Mouse (Mus musculus) lung, postnatal 36 days (tissue): ENCODE measurements around the gene Arid3a.
"Not testable (repeated sequence)": the region's sequence is repeated elsewhere in the genome, so short reads cannot be mapped to it uniquely, and the experiment has no call there.

Experiments used
- DNase-seq: peaks from one replicate; pipeline ENCODE4 v3.0.0; 2022; ENCODE audit warnings: mixed read lengths

The Arid3a gene

GRCm38 (mm10) chr10:79949873-79950272 lies 23.0 kb downstream of the Arid3a start:
- DNase-seq: no peak

DNA sequence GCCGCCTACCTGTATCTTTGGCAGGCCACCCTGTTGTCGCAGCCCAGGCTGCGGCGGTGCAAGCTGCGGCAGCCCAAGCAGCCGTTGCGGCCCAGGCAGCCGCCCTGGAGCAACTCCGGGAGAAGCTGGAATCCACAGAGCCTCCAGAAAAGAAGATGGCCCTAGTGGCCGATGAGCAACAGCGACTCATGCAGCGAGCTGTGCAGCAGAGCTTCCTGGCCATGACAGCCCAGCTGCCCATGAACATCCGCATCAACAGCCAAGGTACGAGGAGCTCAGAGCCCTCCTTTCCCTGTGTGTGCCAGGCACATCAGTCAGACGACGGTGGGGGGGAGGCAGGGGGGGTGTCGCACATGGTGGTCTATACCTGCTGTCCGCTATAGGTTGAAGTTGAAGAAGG lies 23.8 kb downstream of the Arid3a start:
- no peak for DNase-seq

- DNase-seq: peak; percentile 71
Measured at GRCm38 (mm10) chr10:79953946-79954345, 27.1 kb downstream of the Arid3a start.

DNA sequence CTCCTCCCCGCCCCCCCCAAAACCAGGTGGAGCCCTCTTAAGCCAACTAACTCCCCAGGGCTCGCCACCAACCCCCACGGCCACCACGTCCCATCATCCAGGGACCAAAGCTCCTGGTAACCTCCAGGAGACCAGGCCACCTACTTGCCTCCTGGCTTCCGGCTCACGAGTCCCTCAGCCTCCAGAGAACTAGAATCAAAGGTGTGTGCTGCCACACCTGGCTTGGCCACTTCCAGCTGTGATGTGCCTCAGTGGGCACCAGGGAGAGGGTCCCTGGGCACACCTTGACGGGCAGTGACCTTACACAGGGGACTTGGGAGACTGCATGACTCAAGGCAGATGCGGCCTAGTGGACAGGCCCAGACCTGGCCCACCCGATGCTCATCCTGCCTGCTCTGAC lies 28.8 kb downstream of the Arid3a start:
- no peak for DNase-seq

- no peak for DNase-seq
Measured at GRCm38 (mm10) chr10:79956643-79957154, 29.9 kb downstream of the Arid3a start.

DNA sequence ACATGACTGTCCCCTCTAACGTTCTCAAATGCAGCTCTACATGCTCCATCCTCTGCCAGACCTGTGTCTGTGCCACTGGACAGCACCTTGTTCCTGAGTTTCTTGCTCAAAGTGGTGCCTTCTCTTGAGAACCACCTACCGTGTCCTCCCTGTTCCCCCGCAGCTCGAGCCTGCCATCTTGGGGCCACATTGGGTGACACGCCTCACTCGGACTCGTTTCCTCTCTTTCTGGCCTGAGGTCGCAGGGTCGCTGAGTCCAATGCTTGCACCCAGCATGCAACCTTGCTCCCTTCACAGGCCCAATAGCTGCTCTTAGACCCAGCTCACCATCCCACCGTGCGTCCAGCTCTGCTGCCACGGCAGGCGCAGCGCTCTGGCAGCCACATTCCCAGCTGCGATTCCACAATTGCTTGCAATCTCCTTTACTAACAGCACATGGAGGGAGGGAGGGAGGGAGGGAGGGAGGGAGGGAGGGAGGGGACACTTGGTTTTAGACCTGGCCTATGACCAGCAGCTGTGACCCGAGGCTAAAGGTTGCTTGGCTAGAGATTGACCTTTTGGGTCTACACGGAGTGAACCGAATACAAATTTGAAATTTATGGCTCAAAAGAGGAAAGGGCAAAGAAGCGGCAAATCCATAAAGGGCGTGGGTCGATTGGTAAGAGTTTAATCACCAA lies 31.4 kb downstream of the Arid3a start:
- DNase-seq: peak; percentile 89

- DNase-seq: not testable (repeated sequence)
Measured at GRCm38 (mm10) chr10:79959412-79959811, 32.6 kb downstream of the Arid3a start.

DNA sequence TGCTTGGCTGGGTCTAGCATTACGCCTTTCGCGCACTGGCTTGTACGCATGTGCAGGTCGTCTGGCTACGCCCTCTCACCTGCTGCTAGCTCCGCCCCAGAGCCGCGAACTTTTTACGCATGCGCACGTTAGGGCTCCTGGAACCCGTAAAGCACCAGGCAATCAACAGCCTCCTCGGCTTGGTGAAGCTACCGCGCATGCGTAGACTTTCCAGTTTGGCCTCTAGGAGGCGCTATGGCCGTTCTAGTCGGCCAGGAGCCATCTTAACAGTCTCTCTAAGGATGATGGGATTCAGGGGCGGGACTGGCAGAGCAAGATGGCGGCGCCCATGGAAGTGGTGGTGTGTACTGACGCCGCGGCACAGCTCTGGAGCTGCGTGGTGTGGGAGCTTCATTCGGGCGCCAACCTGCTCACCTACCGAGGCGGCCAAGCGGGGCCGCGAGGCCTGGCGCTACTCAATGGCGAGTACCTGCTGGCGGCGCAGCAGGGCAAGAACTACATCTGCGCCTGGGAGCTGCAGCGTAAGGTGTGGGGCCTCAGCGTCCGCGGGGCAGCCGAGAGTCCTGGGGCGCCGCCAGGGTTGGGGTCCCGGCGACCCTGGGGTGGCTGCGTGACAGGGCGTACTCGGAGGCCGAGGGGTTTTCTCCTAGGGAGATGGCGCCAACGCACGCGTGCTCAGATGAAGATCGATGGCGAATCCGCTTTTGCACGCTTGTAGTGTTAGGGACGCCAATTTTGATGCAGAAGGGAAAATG lies 33.2 kb downstream of the Arid3a start, which contains the start of gene Wdr18:
TSS of gene Wdr18 (plus strand) at position 306 of the 755 bp plus-strand sequence.
- peak; percentile 99 for DNase-seq

GRCm38 (mm10) chr10:79960671-79961294 lies 33.9 kb downstream of the Arid3a start:
- DNase-seq: no peak

DNA sequence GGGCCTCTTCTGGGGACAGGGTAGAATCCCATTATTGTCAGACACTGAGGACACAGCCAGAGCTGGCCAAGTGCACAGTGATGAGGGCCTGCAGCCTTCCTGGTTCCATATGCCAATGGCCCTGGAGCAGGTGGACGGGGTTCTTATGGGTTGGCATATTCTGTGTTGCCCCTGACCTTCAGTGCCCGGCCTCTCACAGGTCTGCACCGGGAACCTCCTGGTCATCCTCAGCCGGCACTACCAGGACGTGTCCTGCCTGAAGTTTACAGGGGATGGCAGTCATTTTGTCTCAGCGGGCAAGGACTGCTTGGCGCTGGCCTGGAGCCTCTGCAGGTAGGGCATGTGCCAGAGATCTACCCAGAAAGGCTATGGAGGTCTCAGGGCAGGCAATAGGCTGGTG lies 37.9 kb downstream of the Arid3a start:
- no peak for DNase-seq

GRCm38 (mm10) chr10:79965325-79965724 lies 38.5 kb downstream of the Arid3a start:
- no peak for DNase-seq

GRCm38 (mm10) chr10:79966886-79967400 lies 40.1 kb downstream of the Arid3a start:
- no peak for DNase-seq

- DNase-seq: no peak
Measured at GRCm38 (mm10) chr10:79968181-79968580, 41.3 kb downstream of the Arid3a start.

DNA sequence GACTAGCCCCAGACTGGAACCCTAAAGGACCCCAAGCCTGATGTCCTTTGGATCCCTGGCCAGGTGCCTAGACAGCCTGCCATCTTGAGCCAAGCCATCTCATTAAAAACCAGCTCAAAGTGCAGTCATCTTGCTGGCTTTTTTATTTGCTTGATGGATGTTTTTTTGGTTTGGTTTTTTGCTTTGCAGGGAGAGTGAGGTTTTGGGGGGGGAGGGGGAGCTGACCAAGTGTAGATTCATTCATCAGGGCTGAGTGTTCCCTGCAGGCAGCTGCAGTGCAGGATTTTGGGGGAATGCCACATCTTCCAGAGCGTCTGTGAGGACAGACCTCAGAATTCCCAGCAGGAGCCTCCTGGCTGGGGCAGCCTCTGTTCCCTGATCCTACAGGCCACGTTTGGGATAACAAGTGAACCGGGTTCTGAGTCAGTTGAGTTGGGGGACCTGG lies 42.3 kb downstream of the Arid3a start:
- DNase-seq: no peak

DNA sequence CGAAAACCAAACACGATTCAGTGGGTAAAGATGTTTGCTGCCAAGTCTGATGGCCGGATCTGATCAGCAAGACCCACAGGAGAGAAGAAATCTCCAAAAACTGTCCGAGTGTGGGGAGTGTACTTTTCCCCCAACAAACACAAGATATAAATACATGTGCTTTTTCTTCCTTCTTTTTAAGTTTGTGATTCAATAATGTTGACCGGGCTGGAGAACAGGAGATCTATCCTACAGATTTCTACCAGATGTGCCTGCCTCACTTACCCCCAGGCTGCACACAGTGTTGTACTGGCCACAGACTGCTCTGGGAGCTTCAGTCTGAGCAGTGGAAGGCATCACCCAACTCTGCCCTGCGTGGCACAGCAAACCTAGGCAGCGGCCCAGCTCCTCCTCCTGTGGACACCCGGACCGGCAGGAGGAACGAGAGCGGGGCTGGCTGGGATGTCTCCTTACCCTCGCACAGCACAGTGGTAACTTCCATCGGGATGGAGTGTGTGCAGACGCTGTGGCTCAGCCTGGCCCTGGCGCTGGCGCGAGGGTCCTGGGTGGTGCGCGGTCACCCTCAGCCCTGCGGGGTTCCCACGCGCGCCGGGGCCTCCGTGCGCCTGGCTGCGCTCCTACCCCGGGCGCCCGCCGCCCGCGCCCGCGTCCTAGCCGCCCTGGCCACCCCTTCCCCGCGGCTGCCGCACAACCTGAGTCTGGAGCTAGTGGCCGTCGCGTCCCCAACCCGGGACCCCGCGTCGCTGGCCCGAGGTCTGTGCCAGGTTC lies 43.8 kb downstream of the Arid3a start, which contains the start of gene Grin3b:
TSS of gene Grin3b (plus strand) at position 301 of the 768 bp plus-strand sequence.
- DNase-seq: no peak

DNA sequence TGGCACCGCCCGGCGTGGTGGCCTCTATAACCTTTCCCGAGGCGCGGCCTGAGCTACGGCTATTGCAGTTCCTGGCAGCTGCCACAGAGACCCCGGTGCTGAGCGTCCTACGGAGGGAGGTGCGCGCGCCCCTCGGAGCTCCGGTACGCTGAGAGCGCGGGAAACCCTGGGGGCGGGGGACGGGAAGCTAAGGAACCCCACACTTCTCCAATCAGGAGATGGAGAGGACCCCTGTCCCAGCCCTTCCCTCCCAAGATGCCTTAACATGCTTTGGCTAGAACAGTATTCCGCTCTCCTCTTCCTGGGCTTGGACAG lies 44.3 kb downstream of the Arid3a start:
- DNase-seq: no peak

DNA sequence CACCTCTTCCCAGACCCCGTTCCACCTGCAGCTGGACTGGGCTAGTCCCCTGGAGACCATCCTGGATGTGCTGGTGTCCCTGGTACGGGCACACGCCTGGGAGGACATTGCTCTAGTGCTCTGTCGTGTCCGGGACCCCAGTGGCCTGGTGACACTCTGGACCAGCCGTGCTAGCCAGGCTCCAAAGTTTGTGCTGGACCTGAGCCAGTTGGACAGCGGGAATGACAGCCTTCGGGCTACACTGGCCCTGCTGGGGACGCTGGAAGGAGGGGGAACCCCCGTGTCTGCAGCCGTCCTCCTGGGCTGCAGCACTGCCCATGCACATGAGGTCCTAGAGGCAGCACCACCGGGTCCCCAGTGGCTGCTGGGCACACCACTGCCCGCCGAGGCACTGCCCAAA lies 46.0 kb downstream of the Arid3a start:
- DNase-seq: no peak

- DNase-seq: no peak
Measured at GRCm38 (mm10) chr10:79974087-79974486, 47.2 kb downstream of the Arid3a start.

DNA sequence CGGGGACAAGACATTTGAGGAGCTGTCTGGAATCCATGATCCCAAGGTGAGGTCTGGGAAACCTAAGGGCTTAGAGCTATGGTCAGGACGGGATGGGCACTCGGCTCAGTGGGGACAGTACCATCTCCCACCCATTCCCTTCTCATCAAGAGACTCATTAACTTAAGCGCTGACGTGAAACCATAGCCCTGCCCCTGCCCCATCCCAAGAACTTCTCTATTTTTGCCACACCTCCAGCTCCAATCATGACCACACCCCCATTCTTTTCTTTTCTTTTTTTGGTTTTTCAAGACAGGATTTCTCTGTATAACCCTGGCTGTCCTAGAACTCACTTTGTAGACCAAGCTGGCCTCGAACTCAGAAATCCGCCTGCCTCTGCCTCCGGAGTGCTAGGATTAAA lies 47.8 kb downstream of the Arid3a start:
- DNase-seq: no peak

DNA sequence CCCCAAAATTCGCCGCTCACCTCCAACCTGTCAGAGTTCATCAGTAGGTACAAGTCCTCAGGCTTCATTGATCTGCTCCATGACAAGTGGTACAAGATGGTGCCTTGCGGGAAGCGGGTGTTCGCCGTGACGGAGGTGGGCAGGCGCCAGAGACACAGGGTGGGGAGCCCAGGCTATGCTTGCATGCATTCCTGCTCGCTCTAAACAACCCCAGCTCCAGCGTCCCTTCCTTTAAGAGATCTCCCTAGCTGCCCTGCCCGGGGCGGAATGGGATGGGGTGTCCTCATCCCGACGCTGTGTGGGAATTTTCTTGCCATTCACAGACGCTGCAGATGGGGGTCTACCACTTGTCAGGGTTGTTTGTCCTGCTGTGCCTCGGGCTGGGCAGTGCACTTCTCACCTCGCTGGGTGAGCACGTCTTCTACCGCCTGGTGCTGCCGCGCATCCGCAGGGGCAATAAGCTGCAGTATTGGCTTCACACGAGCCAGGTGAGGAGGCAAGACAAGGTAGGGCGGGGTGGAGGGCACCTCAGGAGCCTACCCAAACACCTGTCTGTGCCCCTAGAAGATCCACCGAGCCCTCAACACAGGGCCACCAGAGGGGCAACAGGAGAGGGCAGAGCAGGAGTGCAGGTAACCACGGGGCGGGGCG lies 49.4 kb downstream of the Arid3a start:
- DNase-seq: no peak

DNA sequence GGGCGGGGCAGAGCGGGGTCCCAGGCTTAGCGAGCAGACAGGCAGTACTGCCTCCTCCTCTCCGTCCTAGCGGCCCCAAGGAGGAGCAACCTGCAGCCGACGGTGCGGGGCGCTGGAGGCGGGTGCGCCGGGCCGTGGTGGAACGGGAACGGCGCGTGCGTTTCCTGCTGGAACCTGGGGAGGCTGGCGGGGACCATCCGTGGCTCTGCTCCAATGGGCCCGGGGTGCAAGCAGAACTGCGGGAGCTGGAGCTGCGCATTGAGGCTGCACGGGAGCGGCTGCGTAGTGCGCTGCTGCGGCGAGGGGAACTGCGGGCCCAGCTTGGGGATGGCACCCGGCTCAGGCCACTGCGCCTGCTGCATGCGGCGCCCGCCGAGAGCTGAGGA lies 49.9 kb downstream of the Arid3a start:
- no peak for DNase-seq

DNA sequence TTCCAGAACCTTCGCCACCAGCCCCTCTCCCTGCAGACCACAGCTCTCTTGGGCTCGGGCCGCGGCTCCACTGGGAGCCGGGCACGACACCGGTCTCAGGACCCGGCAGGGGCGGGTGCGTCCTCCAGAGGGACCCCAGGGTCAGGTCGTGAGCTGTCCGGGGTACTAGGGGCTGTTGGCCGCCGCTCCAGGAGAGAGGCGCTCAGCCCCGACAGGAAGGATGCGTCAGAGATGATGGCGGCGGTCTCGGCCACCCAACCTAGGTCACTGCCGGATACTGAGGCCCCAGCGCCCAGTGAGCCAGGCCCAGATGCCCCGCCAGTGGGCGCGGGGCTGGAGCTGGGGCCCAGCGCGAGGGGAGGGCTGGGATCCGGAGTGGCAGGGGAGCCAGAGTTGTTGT lies 50.5 kb downstream of the Arid3a start:
- DNase-seq: no peak
